Mouse (Mus musculus) yolk sac, embryonic 10.5 days (tissue): ENCODE data around the gene Tnfaip2.

Experiments used
- DNase-seq: peaks from one replicate; pipeline ENCODE4 v3.0.0-alpha.2; 2017; ENCODE audit warnings: low spot score

Gene Tnfaip2

GRCm38 (mm10) chr12:111442309-111443010 lies at the start of gene Tnfaip2:
Gene Tnfaip2 (plus strand): TSS chr12:111442469.
- peak; percentile 82 for DNase-seq

- no peak for DNase-seq
Observed at GRCm38 (mm10) chr12:111394008-111394407, 48.3 kb upstream of the Tnfaip2 start.

GRCm38 (mm10) chr12:111396997-111397396 lies 45.3 kb upstream of the Tnfaip2 start:
- DNase-seq, result no peak

GRCm38 (mm10) chr12:111401454-111402184 lies 40.6 kb upstream of the Tnfaip2 start:
- peak; percentile 53 for DNase-seq

- DNase-seq, result no peak
Observed at GRCm38 (mm10) chr12:111404880-111405279, 37.4 kb upstream of the Tnfaip2 start.

GRCm38 (mm10) chr12:111406622-111407021 lies 35.6 kb upstream of the Tnfaip2 start, which contains the start of gene Lbhd2:
Gene Lbhd2 (plus strand): TSS chr12:111406809.
- DNase-seq, result no peak

GRCm38 (mm10) chr12:111409583-111409982 lies 32.7 kb upstream of the Tnfaip2 start:
- no peak for DNase-seq

GRCm38 (mm10) chr12:111411631-111412355 lies 30.5 kb upstream of the Tnfaip2 start:
- DNase-seq, result no peak

- no peak for DNase-seq
Observed at GRCm38 (mm10) chr12:111412581-111413284, 29.5 kb upstream of the Tnfaip2 start.

GRCm38 (mm10) chr12:111413300-111413699 lies 29.0 kb upstream of the Tnfaip2 start:
- peak; percentile 82 for DNase-seq

- DNase-seq, result peak; percentile 73
Observed at GRCm38 (mm10) chr12:111416921-111417779, 25.1 kb upstream of the Tnfaip2 start, which contains the start of gene Exoc3l4. Gene Exoc3l4 (plus strand): TSS chr12:111417017.

- DNase-seq, result no peak
Observed at GRCm38 (mm10) chr12:111419918-111420317, 22.4 kb upstream of the Tnfaip2 start.

- DNase-seq, result no peak
Observed at GRCm38 (mm10) chr12:111420946-111421709, 21.1 kb upstream of the Tnfaip2 start.

- DNase-seq, result no peak
Observed at GRCm38 (mm10) chr12:111422852-111423251, 19.4 kb upstream of the Tnfaip2 start.

- no peak for DNase-seq
Observed at GRCm38 (mm10) chr12:111423570-111424129, 18.6 kb upstream of the Tnfaip2 start.

- DNase-seq, result no peak
Observed at GRCm38 (mm10) chr12:111424547-111424946, 17.7 kb upstream of the Tnfaip2 start.

- peak; percentile 65 for DNase-seq
Observed at GRCm38 (mm10) chr12:111425258-111425657, 17.0 kb upstream of the Tnfaip2 start.

GRCm38 (mm10) chr12:111425789-111426460 lies 16.3 kb upstream of the Tnfaip2 start:
- peak; percentile 78 for DNase-seq

- no peak for DNase-seq
Observed at GRCm38 (mm10) chr12:111427438-111428113, 14.7 kb upstream of the Tnfaip2 start.
